Mouse (Mus musculus) CD4-positive naive resting alpha-beta T cell, adult 76 days (primary cell): ENCODE data around the gene Pphln1. TPM values are rescaled to one million over a fixed set of nuclear protein-coding genes. Genes with fewer than 3 reads are reported as not detected.

Source experiments
- total RNA-seq: library from RNA; stranded (reverse); gene quantifications from one replicate; pipeline ENCODE4 v1.2.4, GENCODE M21; 2023

The Pphln1 gene
- total RNA-seq = 46.5 TPM

DNA sequence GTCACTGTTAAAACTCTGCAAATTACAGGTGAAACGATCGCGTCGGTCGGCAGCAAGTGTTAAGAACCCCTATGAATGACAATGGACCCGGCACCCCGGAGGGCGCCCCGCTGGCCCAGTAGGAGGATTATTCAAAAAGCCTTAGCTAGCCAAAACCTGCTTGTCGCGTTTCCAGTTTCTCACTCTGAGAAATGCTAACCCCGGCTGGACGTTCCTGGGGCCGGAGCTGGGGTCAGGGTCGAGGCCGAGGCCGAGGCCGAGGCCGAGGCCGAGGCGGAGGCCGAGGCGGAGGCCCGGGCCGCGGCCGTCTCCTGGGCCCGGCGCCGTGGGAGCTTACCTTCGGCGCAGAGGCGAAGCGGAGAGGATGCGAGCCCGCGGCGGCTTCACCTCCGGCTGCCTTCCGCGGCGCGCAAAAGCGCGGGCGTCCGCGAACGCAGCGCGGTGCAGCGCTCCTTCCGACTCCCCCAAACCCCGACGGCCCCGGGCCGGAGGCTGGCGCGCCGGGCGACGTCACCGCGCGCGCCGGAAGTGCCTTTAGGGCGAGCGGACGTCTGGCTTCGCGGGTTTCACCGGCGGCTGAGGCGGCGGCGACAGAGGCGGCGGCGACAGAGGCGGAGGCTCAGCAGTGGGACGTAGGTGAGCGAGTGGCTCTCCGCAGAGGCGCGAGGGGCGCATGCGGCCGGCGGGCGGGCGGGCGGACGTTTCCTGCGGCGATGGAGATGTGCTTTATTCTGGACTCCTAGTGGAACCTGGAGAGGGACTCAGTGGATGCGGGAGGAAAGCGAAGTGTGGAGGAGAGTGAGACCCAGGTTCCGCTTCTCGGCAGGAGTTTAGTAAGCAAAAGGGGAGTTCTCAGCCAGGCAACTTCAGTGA, at the start of gene Pphln1, which contains the start of gene Zcrb1:
Pphln1 (plus strand) TSS at position 525 of the 873 bp plus-strand sequence.
Zcrb1 (minus strand) TSS at position 509 of the 873 bp plus-strand sequence.

Other genes with a start within 250 kb of the Pphln1 start
- 29.5 TPM for gene Gxylt1, start 123.2 kb upstream of the Pphln1 start, total RNA-seq
- 18.5 TPM for gene Yaf2, start 61.4 kb upstream of the Pphln1 start, total RNA-seq
- gene Zcrb1, start within 50 bp of the Pphln1 start, total RNA-seq = 78.3 TPM
- 9.6 TPM for gene Prickle1, start 197.5 kb downstream of the Pphln1 start, total RNA-seq